Mouse (Mus musculus) ES-Bruce4 (cell line): ENCODE results near the gene Agt.

ENCODE experiments used
- CTCF ChIP-seq: IDR thresholded peaks from one replicate; pipeline ENCODE4 v1.8.1; 2011; ENCODE audit warnings: low read depth, low read length
- EP300 ChIP-seq: IDR thresholded peaks from 2 replicates; pipeline ENCODE4 v1.6.1; 2011; ENCODE audit warnings: low read depth, low read length; ENCODE audit not compliant: insufficient read depth
- POLR2A ChIP-seq: IDR thresholded peaks from one replicate; pipeline ENCODE4 v1.8.1; 2011; ENCODE audit warnings: low read length; ENCODE audit not compliant: insufficient read depth

- TF ChIP-seq POLR2A (no peak), CTCF (no peak), EP300 (no peak)
These were observed 53.5 kb downstream of the Agt start for GRCm38 (mm10) chr8:124516039-124516438.
